Mouse (Mus musculus) layer of hippocampus, adult 2 months (tissue): Measurements from ENCODE around the gene Ear10. TPM values are rescaled to one million over a fixed set of nuclear protein-coding genes. Genes with fewer than 3 reads are reported as not detected.
A peak's percentile ranks its signal among the peaks of the same experiment; 100 is the strongest.
"Not testable (repeated sequence)": the region's sequence is repeated elsewhere in the genome, so short reads cannot be mapped to it uniquely, and the experiment has no call there.

Experiments
- DNase-seq, 2 experiments: peaks; one replicate each; pipeline ENCODE4 v3.0.0; 2022; ENCODE audit warnings: low spot score in 2 of 2
- H3K27ac ChIP-seq: fragments of 200-600 bp; 2 replicates; pipeline ENCODE4 v1.8.1; 2022
- H3K4me3 ChIP-seq: fragments of 200-600 bp; 2 replicates; pipeline ENCODE4 v1.8.1; 2022; ENCODE audit warnings: mild to moderate bottlenecking
- CTCF ChIP-seq: fragments of 200-600 bp; conservative IDR thresholded peaks from 2 replicates; pipeline ENCODE4 v1.8.1; 2022; ENCODE audit warnings: antibody characterized with exemption, mild to moderate bottlenecking, moderate library complexity
- long read RNA-seq, 2 experiments: library from polyadenylated mRNA; stranded (forward); transcript quantifications; one replicate each; pipeline ENCODE4 v2.0.0; 2021; ENCODE audit warnings: borderline mapping rate in 2 of 2
- total RNA-seq, 2 experiments: library from RNA; stranded (reverse); gene quantifications; 2 replicates each; pipeline ENCODE4 v1.2.3; 2021

Gene Ear10
- not detected for total RNA-seq
- long read RNA-seq, experiment 1, result 0 reads
- long read RNA-seq, experiment 2, result 0 reads

- not testable (repeated sequence) for DNase-seq, H3K27ac ChIP-seq
Measured at GRCm38 (mm10) chr14:43923459-43923858, at the start of gene Ear10. Gene Ear10 (minus strand): TSS chr14:43923559.

DNA sequence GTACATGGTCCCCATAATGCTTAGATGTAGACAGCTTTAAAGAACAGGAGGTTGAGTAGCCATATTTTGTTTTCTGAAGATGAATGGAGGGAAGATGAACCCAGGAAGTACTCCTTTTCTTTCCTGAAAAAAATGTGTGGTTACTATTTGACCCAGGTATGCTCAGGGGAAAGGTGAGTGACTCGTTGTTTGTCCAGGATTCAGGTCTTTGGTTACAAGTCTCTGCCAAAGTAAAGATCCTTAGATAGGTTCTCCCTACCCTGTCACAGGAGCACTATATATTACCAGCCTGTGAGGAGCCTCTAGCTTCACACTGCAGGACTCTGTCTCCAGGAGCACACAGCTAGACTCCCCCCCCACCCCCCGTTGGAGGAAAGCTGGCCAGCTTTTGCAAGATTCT, 33.4 kb upstream of the Ear10 start, which contains the start of gene Ang5:
Gene Ang5 (plus strand): TSS at position 301 of the 400 bp plus-strand sequence.
- H3K4me3 ChIP-seq, H3K27ac ChIP-seq: not testable (repeated sequence)

More at GRCm38 (mm10) chr14:43923459-43923858, at the start of gene Ear10:
- not testable (repeated sequence) for H3K4me3 ChIP-seq

GRCm38 (mm10) chr14:43955074-43955473, 31.7 kb upstream of the Ear10 start:
- H3K4me3 ChIP-seq, DNase-seq, H3K27ac ChIP-seq: not testable (repeated sequence)

More for the DNA sequence above, 33.4 kb upstream of the Ear10 start, which contains the start of gene Ang5:
- not testable (repeated sequence) for DNase-seq

DNA sequence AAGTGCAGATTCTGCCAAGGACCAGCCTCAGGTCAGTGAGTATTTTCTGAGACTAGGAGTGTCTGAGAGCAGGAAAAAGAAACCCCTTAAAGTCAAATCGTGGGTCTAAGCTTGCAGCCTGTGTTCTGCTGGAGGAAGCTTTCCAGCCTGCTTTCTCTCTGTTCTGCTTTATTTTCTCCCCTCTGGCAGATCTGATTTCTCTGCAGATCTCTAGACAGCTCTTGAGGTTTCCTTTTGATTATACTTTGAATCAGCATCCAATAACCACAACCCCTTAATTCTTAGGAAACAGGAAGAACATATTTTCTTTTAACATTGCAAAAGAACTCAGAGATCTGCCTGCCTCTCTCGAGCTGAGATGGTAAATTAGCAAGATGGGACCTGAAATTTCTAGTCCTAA, 30.0 kb upstream of the Ear10 start:
- not testable (repeated sequence) for H3K27ac ChIP-seq, H3K4me3 ChIP-seq, DNase-seq

DNA sequence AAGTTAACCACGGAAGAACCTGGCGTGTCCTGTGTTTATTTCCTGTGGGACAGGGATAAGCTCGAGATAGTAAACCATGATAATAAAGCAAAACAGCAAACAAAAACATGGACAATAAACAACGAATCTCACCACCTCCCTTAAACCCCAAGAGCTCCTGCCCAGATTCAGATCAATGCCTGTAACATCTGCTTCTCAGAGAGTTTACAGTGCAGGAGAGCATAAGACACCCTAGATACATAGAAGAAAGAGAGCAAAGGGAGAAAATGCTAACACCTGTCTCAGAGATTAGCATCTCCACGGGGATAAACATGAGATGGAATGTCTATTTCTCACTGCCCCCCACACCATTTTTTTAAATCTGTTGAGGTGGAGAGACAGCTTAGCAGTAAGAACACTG, 10.0 kb upstream of the Ear10 start:
- not testable (repeated sequence) for DNase-seq, H3K27ac ChIP-seq, H3K4me3 ChIP-seq

GRCm38 (mm10) chr14:43932991-43933390, 9.6 kb upstream of the Ear10 start:
- not testable (repeated sequence) for H3K4me3 ChIP-seq, H3K27ac ChIP-seq
- peak; percentile 2 to 30 for DNase-seq
- TF ChIP-seq CTCF, result peak; percentile 76

DNA sequence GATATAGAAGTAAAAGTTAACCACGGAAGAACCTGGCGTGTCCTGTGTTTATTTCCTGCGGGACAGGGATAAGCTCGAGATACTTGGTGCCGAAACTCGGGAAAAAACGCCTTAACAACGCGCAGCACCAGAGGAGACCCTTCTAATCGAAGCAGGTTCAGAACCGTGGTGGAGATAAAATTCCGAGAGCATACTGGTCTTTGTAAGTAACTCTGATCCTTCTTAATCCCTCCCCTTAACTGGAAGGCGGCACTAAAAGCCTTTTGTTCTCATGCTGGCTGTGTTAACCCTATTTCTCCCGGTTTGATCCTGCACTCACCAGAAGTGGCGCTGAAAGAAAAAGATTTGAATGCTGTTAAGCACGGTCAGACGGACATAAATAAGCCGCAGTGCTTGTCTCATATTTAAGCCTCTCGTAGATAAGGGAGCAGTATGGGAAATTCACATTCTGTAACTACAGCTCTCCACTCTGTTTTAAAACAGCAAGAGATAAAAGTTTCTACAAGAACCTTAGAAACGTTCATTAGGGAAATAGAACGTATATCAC, 2.1 kb upstream of the Ear10 start:
- H3K27ac ChIP-seq, result not testable (repeated sequence)
- H3K4me3 ChIP-seq, result peak overlapping the region; percentile 47

GRCm38 (mm10) chr14:43924688-43925403, 1.5 kb upstream of the Ear10 start, which contains the start of gene Gm8113:
Gene Gm8113 (plus strand): TSS chr14:43925390.
- peak; percentile 1 to 46 for DNase-seq
- peak; percentile 83 for TF ChIP-seq CTCF
- peak within 1 kb of the TSS; percentile 47 for H3K4me3 ChIP-seq
- H3K27ac ChIP-seq, result not testable (repeated sequence)

More for the DNA sequence above, 2.1 kb upstream of the Ear10 start:
- not testable (repeated sequence) for DNase-seq

DNA sequence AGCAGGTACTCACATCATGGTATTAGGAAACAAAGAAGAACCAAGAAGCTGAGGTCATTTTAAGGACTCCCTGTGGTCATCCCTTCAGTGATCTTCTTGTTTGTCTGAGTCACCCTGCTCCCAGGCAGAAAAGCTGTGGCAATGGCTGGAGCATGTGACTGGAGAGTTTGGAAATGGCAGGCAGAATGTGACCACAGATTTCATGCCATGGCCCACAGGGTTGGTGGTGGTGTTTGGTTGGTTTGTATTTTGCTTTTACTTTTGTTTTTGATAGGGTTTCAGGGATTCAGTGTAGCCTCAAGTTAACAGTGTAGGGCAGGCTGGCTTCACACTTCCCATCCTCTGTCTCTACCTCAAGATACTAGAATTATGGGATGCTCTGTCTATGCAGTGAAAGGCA, 5.1 kb downstream of the Ear10 start:
- not testable (repeated sequence) for H3K4me3 ChIP-seq, H3K27ac ChIP-seq, DNase-seq

- not testable (repeated sequence) for H3K4me3 ChIP-seq, H3K27ac ChIP-seq, DNase-seq
Measured at GRCm38 (mm10) chr14:43898577-43898976, 24.8 kb downstream of the Ear10 start.

GRCm38 (mm10) chr14:43895357-43895756, 28.0 kb downstream of the Ear10 start:
- H3K27ac ChIP-seq, H3K4me3 ChIP-seq, DNase-seq: not testable (repeated sequence)

GRCm38 (mm10) chr14:43891288-43891687, 32.1 kb downstream of the Ear10 start:
- not testable (repeated sequence) for H3K4me3 ChIP-seq, H3K27ac ChIP-seq, DNase-seq

- H3K27ac ChIP-seq, H3K4me3 ChIP-seq, DNase-seq: not testable (repeated sequence)
Measured at GRCm38 (mm10) chr14:43886235-43886634, 37.1 kb downstream of the Ear10 start.

DNA sequence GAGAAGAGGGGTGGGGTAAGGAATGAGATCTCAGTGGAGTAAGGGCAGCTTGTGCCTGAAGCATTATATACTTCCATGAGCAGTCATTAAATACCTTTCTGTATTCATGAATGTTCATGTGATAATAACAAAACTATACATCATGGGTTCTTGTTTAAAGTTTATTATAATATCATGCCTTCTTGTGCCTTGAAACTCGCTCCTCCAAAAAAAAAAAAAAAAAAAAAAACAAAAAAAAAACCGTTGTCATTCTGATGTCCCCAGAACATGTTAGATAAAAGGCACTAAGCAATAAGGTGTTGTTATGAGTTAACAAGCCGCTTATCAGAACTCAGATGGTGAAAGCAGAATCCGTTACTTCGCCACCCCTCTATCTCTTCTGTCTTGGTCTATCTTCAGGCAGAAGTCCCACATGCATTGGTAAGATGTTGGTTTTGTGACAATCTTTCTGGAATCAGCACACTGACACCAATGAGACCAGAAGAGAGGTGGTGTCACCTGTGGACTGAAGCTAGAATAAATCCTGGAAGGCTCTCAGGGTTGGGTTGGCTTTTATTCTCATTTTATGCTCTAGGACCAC, 43.3 kb downstream of the Ear10 start:
- not testable (repeated sequence) for H3K4me3 ChIP-seq, DNase-seq, H3K27ac ChIP-seq

DNA sequence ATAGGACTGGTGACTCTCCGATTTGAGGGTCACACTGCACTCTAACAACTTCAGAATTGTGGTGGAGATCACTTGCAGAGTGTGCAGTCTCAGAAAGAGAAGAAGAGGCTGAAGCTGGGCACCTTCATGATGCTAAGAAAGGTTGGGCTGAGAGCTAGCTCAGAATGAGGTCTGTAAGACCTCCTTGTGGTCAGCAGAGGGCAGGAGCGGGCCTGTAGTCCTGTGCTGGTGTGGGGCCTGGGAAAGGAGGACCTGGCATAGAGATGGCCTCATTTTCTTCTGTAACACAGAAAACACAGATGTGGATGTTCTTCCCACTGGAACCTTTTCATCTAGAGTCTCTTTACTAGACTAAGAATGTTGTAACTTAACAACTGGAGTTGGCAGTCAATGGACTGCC, 45.6 kb downstream of the Ear10 start:
- H3K4me3 ChIP-seq, DNase-seq, H3K27ac ChIP-seq: not testable (repeated sequence)

DNA sequence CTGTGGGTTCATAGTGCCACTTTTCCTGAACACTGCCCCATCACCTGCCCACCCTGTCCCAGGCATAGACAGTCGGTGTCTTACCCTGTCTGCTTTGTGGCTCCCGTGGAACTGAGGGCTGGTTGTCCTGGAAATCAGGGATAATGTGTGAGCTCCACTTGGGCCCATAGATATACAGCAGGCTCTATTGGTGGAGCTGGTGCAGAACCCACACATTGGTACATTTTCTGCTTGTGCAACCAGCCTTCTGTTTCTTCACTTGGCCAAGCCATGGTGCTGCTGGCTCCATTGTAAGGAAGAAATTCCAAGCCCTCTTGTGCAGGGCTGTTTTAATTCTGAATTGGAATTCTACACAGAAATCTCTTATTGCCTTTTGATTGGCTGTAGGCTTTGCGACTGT, 47.9 kb downstream of the Ear10 start, which contains the start of gene Ear1:
Gene Ear1 (minus strand): TSS at position 101 of the 400 bp plus-strand sequence.
- H3K4me3 ChIP-seq, H3K27ac ChIP-seq, DNase-seq: not testable (repeated sequence)

- not testable (repeated sequence) for H3K4me3 ChIP-seq, DNase-seq, H3K27ac ChIP-seq
Measured at GRCm38 (mm10) chr14:43874862-43875261, 48.5 kb downstream of the Ear10 start.
